ENCODE assay signal across 9 mouse cellular contexts in genomic region chr6:6881638-6882190, GRCm38 (mm10). TPM values are rescaled to one million over a fixed set of nuclear protein-coding genes. Genes with fewer than 3 reads are reported as not detected.
DNase-seq lines count a peak whose midpoint lies in the region; ATAC-seq and TF ChIP-seq lines count a peak whose summit lies in the region.
"Had no signal": no experiment of that assay in that cellular context is flagged by ENCODE, and none has a peak within 500 bp of the region (broad histone marks: within the 10 kb centered on the region; RNA-seq: fewer than 3 reads in every experiment).

TSS of gene Dlx5 (minus strand) at chr6:6882085.

- TF ChIP-seq POLR2A in lung, adult 2 months (IDR thresholded peaks at IDR 0.05; ENCODE audit: borderline replicate concordance, extremely low read depth, low read depth, low read length), result no peak
- TF ChIP-seq POLR2A in limb, embryonic 14.5 days (IDR thresholded peaks at IDR 0.05; ENCODE audit: borderline replicate concordance, extremely low read depth, insufficient read depth, insufficient read length), result no peak
- peak; percentile 89 for TF ChIP-seq POLR2A in olfactory bulb, adult 2 months (IDR thresholded peaks at IDR 0.05; ENCODE audit: insufficient read depth, low read depth, low read length)

- peaks cover 22% of the 10 kb centered on the region for H3K27me3 ChIP-seq in embryonic facial prominence, embryonic 11.5 days (ENCODE audit: control insufficient read depth, insufficient read depth, low read length)
- peaks cover 41% of the 10 kb centered on the region for H3K27me3 ChIP-seq in limb, embryonic 14.5 days (ENCODE audit: control insufficient read depth, insufficient read depth, low read length)

- intact Hi-C loops in heart, postnatal 36 days (cut with DNase I), result loop anchor here (10.0 kb wide), 2 partner anchors 587 to 777 kb away; no protein-coding TSS in a partner anchor

- H3K36me3 ChIP-seq in embryonic facial prominence, embryonic 11.5 days (replicated peaks; ENCODE audit: control insufficient read depth, insufficient read depth, low read depth, low read length), result no peaks in the 10 kb centered on the region
- H3K36me3 ChIP-seq in limb, embryonic 14.5 days (ENCODE audit: control insufficient read depth, insufficient read depth, low read length), result peaks cover 8% of the 10 kb centered on the region; the same call in 1 of the 2 replicates

- peak within 1 kb of the TSS; percentile 82 for H3K9ac ChIP-seq in embryonic facial prominence, embryonic 11.5 days (replicated peaks; ENCODE audit: low read length)
- H3K9ac ChIP-seq in limb, embryonic 14.5 days (ENCODE audit: low read depth, low read length, severe bottlenecking), result peak within 1 kb of the TSS; percentile 72

- peak within 1 kb of the TSS; percentile 81 for H3K27ac ChIP-seq in embryonic facial prominence, embryonic 11.5 days (replicated peaks; ENCODE audit: low read depth, low read length)
- H3K27ac ChIP-seq in limb, embryonic 14.5 days (replicated peaks; ENCODE audit: low read depth, low read length), result peak within 1 kb of the TSS; percentile 16
- H3K27ac ChIP-seq in olfactory bulb, adult 2 months (ENCODE audit: insufficient read depth, low read depth, low read length), result peak within 1 kb of the TSS; percentile 99

- peak within 1 kb of the TSS; percentile 4 for H3K4me3 ChIP-seq in lung, adult 2 months (replicated peaks; ENCODE audit: extremely low read depth, low read depth, low read length)
- peak within 1 kb of the TSS; percentile 66 for H3K4me3 ChIP-seq in embryonic facial prominence, embryonic 11.5 days (ENCODE audit: low read depth, low read length)
- peak within 1 kb of the TSS; percentile 63 for H3K4me3 ChIP-seq in limb, embryonic 14.5 days (replicated peaks; ENCODE audit: low read length)
- H3K4me3 ChIP-seq in olfactory bulb, adult 2 months (ENCODE audit: insufficient read depth, low read depth, low read length), result peak within 1 kb of the TSS; percentile 97

- no peaks in the 10 kb centered on the region for H3K4me1 ChIP-seq in lung, adult 2 months (ENCODE audit: control insufficient read depth, insufficient read depth, low read length)
- H3K4me1 ChIP-seq in embryonic facial prominence, embryonic 11.5 days (ENCODE audit: control insufficient read depth, insufficient read depth, low read length), result peaks cover 2% of the 10 kb centered on the region; the same call in 1 of the 2 replicates
- peaks cover 11% of the 10 kb centered on the region; the same call in 1 of the 2 replicates for H3K4me1 ChIP-seq in limb, embryonic 14.5 days (ENCODE audit: control insufficient read depth, insufficient read depth, low read length)
- peaks cover 7% of the 10 kb centered on the region; the same call in 1 of the 2 replicates for H3K4me1 ChIP-seq in olfactory bulb, adult 2 months (ENCODE audit: control insufficient read depth, insufficient read depth, low read length)

- no peaks in the 10 kb centered on the region for H3K9me3 ChIP-seq in embryonic facial prominence, embryonic 11.5 days (replicated peaks; ENCODE audit: control insufficient read depth, low read length)
- H3K9me3 ChIP-seq in limb, embryonic 14.5 days (ENCODE audit: control insufficient read depth, low read length), result no peaks in the 10 kb centered on the region

- ATAC-seq in embryonic facial prominence, embryonic 11.5 days (replicated peaks; ENCODE audit: insufficient number of reproducible peaks, low FRiP score, low TSS enrichment, low read depth), result peak; percentile 83
- ATAC-seq in limb, embryonic 14.5 days (ENCODE audit: low FRiP score, low read depth), result peak; percentile 64

- 1% methylated on average over 41 of the region's 42 CpGs for WGBS in lung, adult 2 months
- WGBS in embryonic facial prominence, embryonic 11.5 days, result 1% methylated on average over 36 of the region's 42 CpGs
- WGBS in limb, embryonic 14.5 days, result under 1% methylated on average over 40 of the region's 42 CpGs
- WGBS in olfactory bulb, adult 2 months, result 1% methylated on average over 42 of the region's 42 CpGs

- peak within 1 kb of the TSS; percentile 75 for H3K4me2 ChIP-seq in embryonic facial prominence, embryonic 11.5 days (ENCODE audit: low read depth, low read length)
- peak within 1 kb of the TSS; percentile 77 for H3K4me2 ChIP-seq in limb, embryonic 14.5 days (replicated peaks; ENCODE audit: low read depth, low read length, severe bottlenecking)

- no peak for TF ChIP-seq CTCF in lung, adult 2 months (IDR thresholded peaks at IDR 0.05; ENCODE audit: insufficient read depth, low read length)
- TF ChIP-seq CTCF in olfactory bulb, adult 2 months (IDR thresholded peaks at IDR 0.05; ENCODE audit: insufficient read depth, low read depth, low read length), result 0 out of 2 replicates have a peak, but pooled peaks have one; percentile 4

- DNase-seq in lung, adult 2 months, result no peak
- no peak for DNase-seq in lung, postnatal 25 days (ENCODE audit: low spot score)
- DNase-seq in embryonic facial prominence, embryonic 11.5 days (ENCODE audit: low spot score), result peak; percentile 87
- peak; percentile 26 to 42 for DNase-seq in heart, postnatal 36 days
- peak; percentile 73 for DNase-seq in limb, embryonic 14.5 days (ENCODE audit: low spot score)
- DNase-seq in T-cell, adult 2 months (ENCODE audit: low spot score), result no peak
- DNase-seq in adrenal gland, postnatal 4 days (ENCODE audit: low spot score in 2 of 2), result no peak

RNA-seq across cellular contexts. Expression of gene Dlx5, which starts in this region (rescaled TPM):
- polyA plus RNA-seq in lung, adult 2 months (2012; rRNA removed), result not detected in 2 replicates
- polyA plus RNA-seq in embryonic facial prominence, embryonic 11.5 days (2014; fragmentation: Nextera tagmentation; extraction: Ambion mirVana), result 54.5 and 63.8 TPM in 2 replicates
- under 1 TPM; 0.19 TPM for total RNA-seq in heart, postnatal 36 days (2021)
- polyA plus RNA-seq in limb, embryonic 14.5 days (2012; rRNA removed), result 18.8 and 20.8 TPM in 2 replicates
- 35.1 and 35.7 TPM in 2 replicates for polyA plus RNA-seq in limb, embryonic 14.5 days (2014; fragmentation: Nextera tagmentation; extraction: Ambion mirVana)
- polyA plus RNA-seq in olfactory bulb, adult 2 months (2012; ENCODE audit: insufficient read depth, insufficient read length, low replicate concordance, missing spikeins), result not detected in 2 replicates
- total RNA-seq in adrenal gland, postnatal 4 days (2021), result 1 to 10 TPM in 1 of 2 experiments, under 1 TPM in 1; 0.31 to 1.2 TPM
- total RNA-seq: liver, adult 2 months had no signal
- polyA plus RNA-seq: liver, adult 2 months had no signal

Comparison
In these comparisons a context has a peak if more than half of its experiments do, and no peak if none do; other contexts are left out.
1. RNA of gene Dlx5 (polyA plus RNA-seq): 54.5 to 63.8 TPM in embryonic facial prominence, embryonic 11.5 days and 18.8 to 35.7 TPM in limb, embryonic 14.5 days; not detected in lung, adult 2 months and not detected in olfactory bulb, adult 2 months; every median in the first group is over 10 times any median in the second.
2. Peak in DNase-seq in heart, postnatal 36 days; RNA of the gene not detected or under 1 TPM.
3. DNase-seq: peak in embryonic facial prominence, embryonic 11.5 days (single experiment) and limb, embryonic 14.5 days (single experiment); none in lung, adult 2 months (single experiment), lung, postnatal 25 days (single experiment), T-cell, adult 2 months (single experiment) and adrenal gland, postnatal 4 days (0 of 2).
4. H3K4me3 ChIP-seq: peak in every context shown above with its lines; median percentile 97 in olfactory bulb, adult 2 months; 66 in embryonic facial prominence, embryonic 11.5 days; 63 in limb, embryonic 14.5 days; 4 in lung, adult 2 months.
5. H3K27ac ChIP-seq: peak in every context shown above with its lines; median percentile 99 in olfactory bulb, adult 2 months; 81 in embryonic facial prominence, embryonic 11.5 days; 16 in limb, embryonic 14.5 days.